Mouse (Mus musculus): ENCODE results near the gene Trir.

The Trir gene

DNA sequence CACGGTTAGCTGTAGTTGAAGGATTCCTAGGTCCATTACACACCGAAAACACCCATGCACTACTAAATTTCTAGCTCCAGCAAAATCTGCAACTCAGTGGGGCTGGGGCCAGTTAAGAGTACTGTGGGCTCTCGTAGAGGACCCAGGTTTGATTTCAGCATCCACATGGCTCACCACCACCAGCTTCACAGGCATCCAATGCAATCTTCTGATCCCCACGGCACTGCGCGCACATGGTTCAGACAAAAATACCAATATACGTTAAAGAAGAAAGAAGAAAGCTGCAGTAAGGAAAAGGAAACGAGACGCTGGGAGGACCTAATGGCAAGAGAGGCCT lies 9.7 kb downstream of the Trir start:
- DNase-seq (ENCODE audit: low spot score in 2 of 2) = no peak

DNA sequence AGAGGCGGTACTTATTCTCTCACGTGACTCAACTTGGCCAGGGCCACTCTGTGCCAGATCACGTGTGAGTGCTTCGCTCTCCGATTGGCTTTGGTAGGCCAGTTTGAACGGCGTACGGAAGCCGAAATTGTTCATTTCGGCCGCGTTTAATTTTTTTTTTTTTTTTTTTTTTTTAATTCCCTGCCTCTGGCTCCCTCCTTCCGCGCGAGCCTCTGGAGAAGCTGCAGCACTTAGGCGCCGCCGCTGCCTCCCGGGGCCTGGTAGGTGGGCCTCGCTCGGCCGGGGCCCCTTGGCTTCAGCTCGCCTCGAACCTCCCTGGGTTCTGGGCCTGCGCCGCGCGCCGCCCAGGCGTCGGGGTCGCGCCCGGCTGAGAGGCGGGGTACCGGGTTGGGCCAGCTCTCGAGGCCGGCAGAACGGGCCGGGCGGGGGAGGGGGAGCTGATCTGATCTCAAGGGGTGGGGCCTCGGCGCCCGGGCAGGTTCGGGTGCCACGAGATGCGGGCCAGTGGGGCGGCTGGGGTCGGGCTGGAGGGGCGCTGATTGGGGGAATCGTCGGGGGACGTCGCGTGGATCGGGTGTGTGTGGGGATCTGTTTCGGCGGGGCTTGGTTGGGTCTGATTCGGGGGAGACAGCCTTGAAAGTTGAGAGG lies 10.2 kb downstream of the Trir start, which contains the start of gene Tnpo2:
TSS of gene Tnpo2 (plus strand) at position 198 of the 648 bp plus-strand sequence.
- peak; percentile 76 to 86 for DNase-seq (ENCODE audit: low spot score in 2 of 2)

DNA sequence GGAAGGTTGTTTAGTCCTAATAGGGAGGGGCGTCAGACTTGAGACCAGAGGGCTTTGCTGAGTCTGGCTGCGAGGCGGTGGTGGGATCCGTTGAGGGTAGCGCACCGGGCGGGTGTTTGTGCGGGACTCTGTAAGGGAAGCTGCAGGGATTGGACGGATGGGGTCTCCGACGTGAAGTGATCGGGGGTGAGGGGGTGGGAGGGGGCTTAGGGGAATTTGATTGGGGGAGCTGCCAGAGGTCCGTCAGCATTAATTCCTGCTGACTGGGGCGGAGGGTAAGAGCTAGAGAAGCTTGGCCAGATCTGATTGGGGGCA lies 10.7 kb downstream of the Trir start:
- no peak for DNase-seq (ENCODE audit: low spot score in 2 of 2)

DNA sequence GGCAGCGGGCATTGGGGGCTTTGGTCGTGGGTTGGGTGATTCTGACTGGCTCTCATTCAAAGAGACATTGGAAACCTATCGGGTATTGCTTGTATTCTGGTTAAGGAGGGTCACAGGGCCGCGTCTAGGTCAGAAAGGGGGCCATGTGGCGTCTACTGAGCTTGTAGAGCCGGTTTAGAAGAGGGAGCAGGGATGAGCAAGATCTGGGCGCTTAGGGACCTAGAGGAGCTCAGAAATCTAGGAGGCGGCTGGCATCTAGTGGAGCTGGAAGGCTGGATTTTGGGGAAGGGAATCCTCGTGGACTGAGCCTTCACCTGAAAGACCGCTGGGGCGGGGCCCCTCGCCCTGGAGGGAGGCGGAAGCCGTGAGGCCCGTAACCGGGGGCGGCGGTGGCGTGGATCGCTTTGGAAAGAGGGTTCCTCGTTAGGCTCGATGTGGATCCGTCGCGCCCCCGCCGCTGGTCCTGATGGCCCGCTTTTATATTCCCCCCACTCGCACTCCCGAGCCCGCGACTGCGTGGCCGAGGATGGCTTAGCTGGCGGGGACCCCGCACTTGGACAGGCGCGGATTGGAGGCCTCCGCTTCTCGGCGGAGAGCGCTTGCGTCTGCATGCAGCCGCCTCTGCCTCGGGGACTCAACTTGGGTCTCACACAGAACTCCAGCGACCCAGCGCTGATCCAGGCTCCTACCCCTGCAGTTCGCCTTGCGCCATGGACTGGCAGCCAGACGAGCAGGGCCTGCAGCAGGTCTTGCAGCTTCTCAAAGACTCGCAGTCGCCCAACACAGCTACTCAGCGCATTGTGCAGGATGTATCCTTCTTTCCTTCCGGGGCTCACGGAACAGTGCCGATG lies 11.3 kb downstream of the Trir start:
- DNase-seq (ENCODE audit: low spot score in 2 of 2) = peak; percentile 31 to 45

DNA sequence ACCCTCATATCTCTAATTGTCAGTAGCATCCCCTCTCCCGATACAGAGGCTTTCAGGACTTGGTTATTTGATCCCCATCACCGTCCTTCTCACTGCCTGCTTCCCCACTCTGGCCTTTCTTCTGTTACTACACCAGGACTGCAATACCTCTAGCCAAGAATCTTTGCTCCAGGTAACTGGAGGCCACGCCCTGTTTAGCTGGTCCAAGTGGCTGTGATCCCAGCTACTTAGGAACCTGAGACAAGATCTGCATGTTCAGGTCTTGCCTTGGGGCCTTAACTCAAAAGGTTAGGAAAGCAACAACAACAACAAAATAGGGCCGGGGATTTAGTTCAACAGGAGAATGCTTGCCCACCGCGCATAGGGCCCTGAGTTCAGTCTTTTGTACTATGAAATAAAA lies 17.0 kb downstream of the Trir start:
- DNase-seq (ENCODE audit: low spot score in 2 of 2) = no peak

DNA sequence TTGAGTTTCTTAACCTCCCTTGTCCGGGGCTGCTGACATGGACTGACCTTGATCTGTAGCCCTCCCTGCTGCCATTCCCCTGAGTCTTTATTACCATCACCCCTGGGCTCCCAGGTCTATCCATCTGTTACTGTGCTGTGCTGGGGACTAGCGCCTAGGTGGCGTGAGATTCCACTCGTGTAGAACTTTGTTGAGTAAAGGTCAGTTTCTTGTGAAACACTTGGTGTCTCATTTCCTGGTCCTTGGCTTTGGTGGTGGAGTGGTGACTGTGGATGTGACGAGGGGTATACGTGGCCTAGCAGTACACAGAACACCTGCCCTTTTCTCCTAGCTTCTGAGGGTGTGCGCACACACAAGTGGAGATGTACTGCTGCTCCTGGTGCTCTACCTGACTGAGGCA lies 30.7 kb downstream of the Trir start:
- DNase-seq (ENCODE audit: low spot score in 2 of 2) = no peak

DNA sequence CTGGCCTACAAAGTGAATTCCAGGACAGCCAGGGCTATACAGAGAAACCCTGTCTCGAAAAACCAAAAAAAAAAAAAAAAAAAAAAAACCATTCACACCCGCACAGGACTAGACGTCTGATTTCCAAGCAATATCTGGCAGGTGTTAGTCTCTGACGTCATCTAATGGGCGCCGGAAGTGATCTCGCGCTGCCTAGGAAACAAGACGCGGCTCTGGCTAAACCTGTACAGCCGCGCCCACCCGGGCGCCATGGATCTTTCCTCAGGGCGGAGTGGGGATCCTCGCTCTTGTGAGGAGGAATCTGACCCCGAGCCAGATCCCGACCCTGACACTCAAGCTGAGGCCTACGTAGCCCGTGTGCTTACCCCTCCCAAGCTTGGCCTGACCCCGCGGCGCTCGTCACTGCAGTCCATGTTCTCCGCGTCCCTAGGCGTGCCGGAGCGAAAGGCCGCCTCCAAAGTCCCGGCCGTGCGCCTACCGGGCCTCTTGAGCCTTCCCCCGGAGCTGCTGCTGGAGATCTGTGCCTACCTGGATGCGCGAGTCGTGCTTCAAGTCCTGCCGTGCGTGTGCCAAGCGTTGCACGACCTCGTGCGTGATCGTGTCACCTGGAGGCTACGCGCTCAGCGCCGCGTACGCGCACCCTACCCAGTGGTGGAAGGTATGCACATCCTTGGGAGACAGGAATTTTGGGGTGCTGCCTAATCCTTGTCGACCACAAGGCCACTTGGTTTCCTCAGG lies 33.4 kb downstream of the Trir start, which contains the start of gene Fbxw9:
TSS of gene Fbxw9 (plus strand) at position 177 of the 738 bp plus-strand sequence.
- peak; percentile 78 to 87 for DNase-seq (ENCODE audit: low spot score in 2 of 2)

DNA sequence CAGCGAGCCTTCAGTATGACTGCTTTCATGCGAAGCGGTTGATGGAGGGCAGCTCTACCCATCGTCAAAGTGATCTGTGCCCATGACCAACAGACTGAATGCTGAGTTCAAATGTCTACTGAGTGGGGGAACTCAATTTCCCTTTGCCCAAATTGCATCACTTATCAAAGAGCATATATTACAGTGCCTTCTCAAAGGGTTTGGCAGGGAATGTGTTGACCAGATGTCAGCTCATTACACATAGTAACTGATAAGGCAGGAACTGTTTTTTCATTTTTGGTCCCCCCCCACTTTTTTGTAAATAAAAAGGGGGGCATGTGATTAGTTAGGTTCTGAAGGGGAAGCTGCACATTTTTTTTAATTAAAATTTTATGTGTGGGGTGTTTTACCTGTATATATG lies 36.0 kb downstream of the Trir start:
- no peak for DNase-seq (ENCODE audit: low spot score in 2 of 2)

DNA sequence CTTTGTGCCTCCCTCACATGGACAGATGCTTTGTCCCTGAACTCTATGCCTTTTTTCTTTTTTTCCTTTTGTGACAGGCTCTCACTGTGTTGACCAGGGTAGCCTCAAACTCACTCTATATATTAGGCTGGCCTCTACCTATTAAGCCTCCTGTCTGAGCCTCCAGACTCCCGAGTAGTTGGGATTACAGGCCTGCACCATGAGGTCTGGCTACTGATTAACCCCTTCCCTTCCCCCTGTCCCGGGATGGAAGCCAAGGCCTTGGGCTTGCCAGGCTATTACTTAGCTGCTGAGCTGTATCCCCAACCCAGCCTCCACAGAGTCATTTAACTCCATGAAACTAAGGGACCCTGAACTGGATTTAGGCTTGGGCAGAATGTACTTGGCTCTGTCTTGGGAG lies 38.6 kb downstream of the Trir start:
- DNase-seq (ENCODE audit: low spot score in 2 of 2) = no peak

DNA sequence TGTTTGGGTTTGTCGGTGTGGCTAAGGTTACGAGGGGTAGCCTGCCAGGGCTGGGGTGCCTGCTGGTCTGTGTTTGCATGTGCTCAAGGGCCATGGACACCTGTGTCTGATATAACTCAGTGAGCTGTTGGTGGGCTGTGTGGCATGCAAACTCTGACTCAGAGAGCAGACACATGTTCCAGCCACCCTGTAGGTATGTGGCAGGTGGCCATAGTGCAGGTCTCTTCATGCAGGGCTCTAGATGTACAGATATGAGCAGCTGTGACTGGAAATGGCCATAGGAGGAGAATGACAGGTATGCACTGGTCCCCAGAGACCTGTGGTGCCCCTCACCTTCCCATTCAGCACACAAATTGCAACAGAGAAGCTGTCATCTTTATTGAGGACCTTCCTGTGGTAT lies 40.5 kb downstream of the Trir start:
- no peak for DNase-seq (ENCODE audit: low spot score in 2 of 2)

DNA sequence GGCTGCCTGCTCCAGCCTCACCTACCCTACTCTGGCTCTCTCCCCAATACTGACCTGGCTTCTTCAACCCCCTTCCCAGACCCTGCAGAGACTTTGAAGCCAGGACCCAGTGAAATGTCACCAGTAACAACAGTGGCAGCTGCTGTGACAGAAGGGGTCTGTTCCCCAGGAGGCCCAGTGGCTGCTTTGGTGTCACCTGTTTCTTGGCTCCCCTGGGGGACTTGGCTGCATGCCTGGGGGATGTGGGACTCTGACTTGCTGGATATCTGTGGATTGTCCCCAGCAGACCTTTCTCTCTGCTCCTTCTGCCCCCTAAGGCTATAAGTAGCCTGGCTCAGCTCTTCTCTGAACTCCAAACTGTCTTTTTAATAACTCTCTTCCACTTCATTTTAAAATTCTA lies 41.4 kb downstream of the Trir start, which contains the start of gene Gm5741:
TSS of gene Gm5741 (minus strand) at position 1 of the 400 bp plus-strand sequence.
- no peak for DNase-seq (ENCODE audit: low spot score in 2 of 2)

DNA sequence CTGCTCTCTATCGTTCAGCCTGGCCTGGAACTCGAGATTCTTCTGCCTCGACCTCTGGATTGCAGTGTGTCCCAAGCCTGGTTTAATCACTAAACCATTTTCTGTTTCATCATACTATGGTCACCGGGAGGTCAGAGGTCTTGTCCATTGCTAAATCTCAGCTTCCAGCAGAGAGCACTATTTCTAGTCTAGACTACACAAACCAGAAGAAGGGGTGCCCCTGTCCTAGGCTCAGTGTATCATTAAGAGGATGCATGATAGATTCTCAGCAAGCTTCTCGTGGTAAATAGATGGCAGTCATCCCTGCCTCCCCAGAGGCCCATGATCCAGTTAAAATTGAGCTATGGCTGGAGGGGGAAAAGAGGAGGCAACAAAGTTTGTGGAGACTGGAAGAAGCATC lies 44.4 kb downstream of the Trir start:
- DNase-seq (ENCODE audit: low spot score in 2 of 2) = no peak

DNA sequence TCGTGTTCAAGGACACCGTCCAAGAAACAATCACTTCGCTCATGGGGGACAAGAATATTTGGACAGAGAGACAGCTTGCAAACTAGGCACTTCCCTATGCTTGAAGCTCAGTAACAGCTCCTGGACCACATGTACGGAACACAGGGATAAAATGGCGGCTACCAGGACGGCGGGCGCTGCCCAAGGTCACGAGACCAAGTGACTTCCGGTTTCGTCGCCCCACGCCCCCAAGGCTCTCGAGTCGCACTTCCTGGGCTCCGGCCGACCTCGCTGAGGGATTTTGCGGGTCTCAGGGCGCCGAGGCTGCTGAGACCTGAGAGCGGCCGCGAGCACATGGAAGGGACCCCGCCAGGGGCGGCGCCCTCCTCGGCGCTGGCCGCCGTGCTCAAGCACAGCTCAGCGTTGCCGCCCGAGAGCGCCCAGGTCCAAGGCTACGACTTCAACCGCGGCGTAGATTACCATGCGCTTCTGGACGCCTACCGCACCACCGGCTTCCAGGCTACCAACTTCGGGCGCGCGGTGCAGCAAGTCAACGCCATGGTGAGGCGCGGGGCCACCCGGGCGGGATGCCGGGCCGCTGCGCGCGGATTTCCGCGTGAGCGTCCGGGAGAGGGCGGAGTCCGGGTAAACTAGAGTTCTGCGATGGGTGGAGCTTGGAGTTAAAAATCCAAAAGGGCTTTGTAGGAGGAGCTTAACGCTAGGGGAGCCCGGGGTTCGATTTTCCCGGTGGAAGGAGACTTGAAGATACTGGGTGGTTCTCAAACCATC lies 45.1 kb downstream of the Trir start, which contains the start of gene Dhps:
TSS of gene Dhps (plus strand) at position 244 of the 768 bp plus-strand sequence.
- DNase-seq (ENCODE audit: low spot score in 2 of 2) = peak; percentile 82 to 83

DNA sequence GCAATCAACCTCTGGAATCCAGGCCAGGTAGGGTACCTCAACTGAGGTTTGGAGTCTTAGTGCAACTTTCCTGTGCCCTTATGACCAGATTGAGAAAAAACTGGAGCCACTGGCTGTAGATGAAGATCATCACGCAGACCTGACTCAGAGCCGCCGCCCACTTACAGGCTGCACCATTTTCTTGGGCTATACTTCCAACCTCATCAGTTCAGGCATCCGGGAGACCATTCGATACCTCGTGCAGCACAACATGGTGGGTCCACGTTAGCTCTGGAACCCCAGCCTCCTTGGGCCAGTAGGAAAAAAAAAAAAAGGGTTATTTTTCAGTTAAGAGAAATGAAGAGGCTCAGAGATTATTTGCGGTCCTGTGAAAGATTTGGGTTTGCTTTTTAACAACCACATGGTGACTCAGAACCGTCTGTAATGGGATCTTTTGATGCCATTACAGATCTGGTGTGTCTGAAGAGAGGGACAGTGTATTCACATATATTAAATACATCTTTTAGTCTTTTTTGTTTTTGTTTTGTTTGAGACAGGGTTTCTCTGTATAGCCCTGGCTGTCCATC lies 45.8 kb downstream of the Trir start:
- DNase-seq (ENCODE audit: low spot score in 2 of 2) = no peak

DNA sequence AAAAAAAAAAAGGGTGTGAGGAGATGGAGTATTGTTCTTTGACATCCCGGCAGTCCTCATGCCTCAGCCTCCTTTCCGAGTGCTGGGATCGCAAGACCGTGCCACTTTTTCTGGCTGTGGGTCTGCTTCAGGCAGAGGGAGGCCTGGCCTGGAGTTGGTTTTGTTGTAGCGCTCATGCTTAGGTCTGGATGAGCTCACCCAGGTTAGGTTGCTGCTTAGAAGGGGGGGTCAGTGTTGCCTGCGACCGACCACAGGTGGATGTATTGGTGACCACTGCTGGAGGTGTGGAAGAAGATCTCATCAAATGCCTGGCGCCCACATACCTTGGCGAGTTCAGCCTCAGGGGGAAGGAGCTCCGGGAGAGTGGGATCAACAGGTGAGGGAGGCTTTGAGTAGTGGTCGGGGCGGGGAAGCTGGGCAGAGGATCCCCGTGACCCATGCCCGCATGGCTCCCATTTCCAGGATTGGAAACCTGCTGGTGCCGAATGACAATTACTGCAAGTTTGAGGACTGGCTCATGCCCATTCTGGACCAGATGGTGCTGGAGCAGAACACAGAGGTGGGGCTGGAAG lies 46.5 kb downstream of the Trir start:
- DNase-seq (ENCODE audit: low spot score in 2 of 2) = no peak

DNA sequence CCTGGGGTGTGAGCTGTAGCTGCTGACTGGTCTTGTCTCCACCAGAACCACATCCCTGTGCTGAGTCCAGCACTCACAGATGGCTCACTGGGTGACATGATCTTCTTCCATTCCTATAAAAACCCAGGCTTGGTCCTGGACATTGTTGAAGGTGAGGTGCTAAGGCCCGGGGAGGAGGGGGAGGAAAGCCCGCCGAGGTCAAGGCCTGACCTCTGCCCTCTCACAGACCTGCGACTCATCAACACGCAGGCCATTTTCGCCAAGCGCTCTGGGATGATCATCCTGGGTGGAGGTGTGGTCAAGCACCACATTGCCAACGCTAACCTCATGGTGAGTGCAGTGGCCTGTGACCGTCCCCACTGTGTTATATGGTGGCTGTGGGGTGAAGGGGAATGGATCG lies 47.5 kb downstream of the Trir start:
- DNase-seq (ENCODE audit: low spot score in 2 of 2) = no peak

DNA sequence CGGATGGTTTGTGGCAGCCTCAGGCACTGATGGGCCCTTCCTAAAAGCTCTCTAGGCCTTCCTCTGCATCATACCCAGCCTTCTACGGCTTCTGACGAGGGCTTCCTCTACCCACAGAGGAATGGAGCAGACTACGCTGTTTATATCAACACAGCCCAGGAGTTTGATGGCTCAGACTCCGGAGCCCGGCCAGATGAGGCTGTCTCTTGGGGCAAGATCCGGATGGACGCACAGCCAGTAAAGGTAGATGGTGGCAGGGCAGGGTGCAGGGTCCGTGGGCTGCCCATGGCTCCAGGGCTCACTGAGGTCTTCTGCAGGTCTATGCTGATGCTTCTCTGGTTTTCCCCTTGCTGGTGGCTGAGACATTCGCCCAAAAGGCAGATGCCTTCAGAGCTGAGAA lies 48.0 kb downstream of the Trir start:
- no peak for DNase-seq (ENCODE audit: low spot score in 2 of 2)

DNA sequence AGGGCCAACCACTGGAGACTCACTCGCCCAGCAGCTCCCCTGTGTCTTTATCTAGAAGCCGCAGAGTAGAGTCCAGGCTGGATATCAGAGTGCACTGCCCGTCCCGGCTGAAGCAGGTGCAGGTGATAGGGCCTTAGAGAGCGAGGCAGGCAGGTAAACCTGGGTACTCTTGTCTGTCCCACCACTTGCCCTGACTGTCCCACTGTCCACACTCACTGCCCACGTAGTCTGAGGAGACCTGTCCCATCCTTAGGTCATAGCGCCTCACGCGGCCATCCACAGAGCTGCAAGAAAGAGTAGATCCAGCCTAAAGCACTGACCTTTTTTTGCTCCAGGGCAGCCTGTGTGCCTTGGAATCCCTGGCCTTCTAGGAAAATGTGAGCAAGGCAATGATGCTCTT lies 49.4 kb downstream of the Trir start:
- DNase-seq (ENCODE audit: low spot score in 2 of 2) = no peak

DNA sequence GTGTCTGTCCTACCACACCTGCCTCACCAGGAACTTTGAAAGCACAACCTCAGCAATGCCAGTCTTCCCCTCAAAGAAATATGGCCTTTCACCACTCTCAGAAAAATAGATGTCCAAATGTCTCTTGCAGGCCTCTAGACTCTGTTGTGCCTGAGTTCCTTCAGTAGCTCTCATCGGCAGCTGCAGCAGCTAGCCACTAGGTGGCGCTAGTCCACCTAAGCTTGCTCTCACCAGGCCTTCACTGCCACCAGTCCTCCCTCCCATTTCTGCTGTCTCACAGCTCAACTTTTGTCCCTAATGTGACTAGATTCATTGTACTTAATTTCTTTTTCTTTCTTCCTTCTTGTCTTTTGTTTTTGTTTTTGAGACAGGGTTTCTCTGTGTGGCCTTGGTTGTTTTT lies 50.4 kb downstream of the Trir start:
- peak; percentile 45 to 62 for DNase-seq (ENCODE audit: low spot score in 2 of 2)
